Mouse (Mus musculus): ENCODE data around the gene BC051019. TPM values are rescaled to one million over a fixed set of nuclear protein-coding genes. Genes with fewer than 3 reads are reported as not detected.

The BC051019 gene
- polyA plus RNA-seq, 1 experiment from 2014 or later, result 0.20 TPM

DNA sequence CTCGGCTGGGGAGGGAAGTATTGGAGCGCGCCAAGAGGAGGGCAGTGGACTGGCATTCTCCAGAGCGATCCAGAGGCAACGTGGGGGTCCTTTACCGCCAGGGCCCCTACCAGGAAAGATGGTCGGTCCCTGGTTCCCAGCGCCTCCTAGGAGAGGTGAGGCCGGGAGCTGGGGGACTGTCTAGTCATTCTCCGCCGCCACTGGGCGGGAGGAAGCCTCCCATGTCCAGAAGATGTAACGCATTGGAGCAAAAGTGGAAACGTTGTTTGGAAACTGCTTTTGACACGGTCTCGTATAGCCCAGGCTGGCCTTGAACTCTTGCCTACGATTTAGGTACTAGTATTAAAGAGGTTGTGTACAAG, 19.7 kb downstream of the BC051019 start:
- peak overlapping the region; percentile 85 for H3K9ac ChIP-seq (ENCODE audit: low read length)
- ATAC-seq (ENCODE audit: insufficient number of reproducible peaks, low FRiP score, low TSS enrichment, low read depth) (no peak), DNase-seq (ENCODE audit: low spot score) (no peak)
- no peaks in the 10 kb centered on the region for H3K9me3 ChIP-seq (ENCODE audit: control insufficient read depth, low read length)
- H3K4me2 ChIP-seq (ENCODE audit: low read depth, severe bottlenecking), result peak overlapping the region; percentile 79
- H3K4me1 ChIP-seq (ENCODE audit: control insufficient read depth, insufficient read depth, low read length), result no peaks in the 10 kb centered on the region
- H3K4me3 ChIP-seq (ENCODE audit: low read depth, low read length), result peak overlapping the region; percentile 68
- no peaks in the 10 kb centered on the region for H3K36me3 ChIP-seq (ENCODE audit: control insufficient read depth, insufficient read depth, low read length)
- peak overlapping the region; percentile 77 for H3K27ac ChIP-seq (replicated peaks; ENCODE audit: low read depth, low read length)
- 2% methylated on average over 15 of the region's 17 CpGs for WGBS
- no peaks in the 10 kb centered on the region for H3K27me3 ChIP-seq (ENCODE audit: control insufficient read depth, insufficient read depth, low read length)

DNA sequence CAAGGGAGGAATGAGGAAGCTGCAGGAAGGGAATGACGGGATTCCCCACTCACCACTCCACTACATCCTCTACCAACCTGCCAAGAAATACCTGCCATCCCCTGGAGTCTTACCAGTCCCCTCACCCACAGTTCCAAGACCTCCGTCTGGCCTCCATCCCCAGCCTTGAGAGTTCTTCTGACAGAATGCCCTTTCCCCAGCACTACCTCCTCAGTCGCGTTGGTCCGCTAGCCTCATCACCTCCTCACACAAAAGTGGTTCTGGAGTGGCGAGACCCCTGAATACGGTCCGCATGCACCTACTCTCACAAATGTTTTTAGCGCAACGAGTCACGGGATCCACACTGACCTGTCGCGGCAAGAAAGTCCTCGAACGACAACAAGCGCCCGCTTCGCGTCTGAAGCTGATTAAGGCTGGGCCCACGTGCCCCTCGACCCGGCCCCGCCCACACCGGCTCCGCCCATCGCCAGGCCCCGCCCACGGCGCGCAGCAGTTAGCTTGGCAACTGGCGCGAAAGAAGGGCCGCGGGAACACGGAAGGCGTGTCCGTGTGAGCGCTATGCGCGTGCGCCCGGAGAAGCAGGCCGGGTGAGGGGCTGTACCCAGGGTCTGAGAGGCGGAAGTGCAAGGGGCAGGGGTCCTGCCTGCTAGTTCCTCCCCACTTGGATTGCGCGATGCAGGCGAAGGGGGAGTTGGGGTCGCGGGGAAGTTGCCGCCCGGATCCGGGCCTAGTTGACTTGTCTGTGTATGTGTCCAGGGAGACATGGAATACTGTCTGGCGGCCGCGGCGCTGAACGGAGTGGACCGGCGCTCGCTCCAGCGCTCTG, 20.2 kb downstream of the BC051019 start, which contains the start of the genes St5 and Akip1:
Gene St5, minus strand, starts transcription at position 416 of the 826 bp plus-strand sequence.
Gene Akip1, plus strand, starts transcription at position 501 of the 826 bp plus-strand sequence.
- under 1% methylated on average over 61 of the region's 61 CpGs for WGBS
- DNase-seq (ENCODE audit: low spot score) (peak; percentile 98), ATAC-seq (ENCODE audit: insufficient number of reproducible peaks, low FRiP score, low TSS enrichment, low read depth) (peak; percentile 99)
- Histone ChIP-seq H3K9ac (ENCODE audit: low read length) (peak within 1 kb of the TSS; percentile 85), H3K4me2 (ENCODE audit: low read depth, severe bottlenecking) (peak within 1 kb of the TSS; percentile 79), H3K27me3 (ENCODE audit: control insufficient read depth, insufficient read depth, low read length) (no peaks in the 10 kb centered on the region), H3K4me1 (ENCODE audit: control insufficient read depth, insufficient read depth, low read length) (no peaks in the 10 kb centered on the region), H3K4me3 (ENCODE audit: low read depth, low read length) (peak within 1 kb of the TSS; percentile 68), H3K9me3 (ENCODE audit: control insufficient read depth, low read length) (no peaks in the 10 kb centered on the region), H3K36me3 (ENCODE audit: control insufficient read depth, insufficient read depth, low read length) (no peaks in the 10 kb centered on the region), H3K27ac (replicated peaks; ENCODE audit: low read depth, low read length) (peak within 1 kb of the TSS; percentile 77)

DNA sequence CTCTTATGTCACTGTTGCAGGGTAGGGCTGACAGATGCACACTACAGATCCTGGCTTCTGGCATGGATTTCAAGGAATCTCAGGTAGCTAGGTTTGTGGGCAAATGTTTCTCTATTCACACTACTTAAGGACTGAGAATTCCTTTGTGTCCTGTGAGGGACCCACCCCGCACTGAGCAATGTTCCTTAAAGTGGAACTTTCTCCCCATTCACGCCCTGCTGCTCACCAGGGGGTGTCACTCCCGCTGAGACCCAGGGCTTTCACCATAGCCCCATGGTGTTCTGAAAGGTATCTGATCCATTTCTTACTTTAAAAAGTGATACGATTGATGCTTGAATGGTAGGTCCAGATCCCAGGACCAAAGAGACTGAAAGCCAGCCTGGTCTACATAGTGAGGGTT, 20.9 kb downstream of the BC051019 start:
- Histone ChIP-seq H3K27ac (replicated peaks; ENCODE audit: low read depth, low read length) (no peak overlapping the region), H3K27me3 (ENCODE audit: control insufficient read depth, insufficient read depth, low read length) (no peaks in the 10 kb centered on the region), H3K4me1 (ENCODE audit: control insufficient read depth, insufficient read depth, low read length) (no peaks in the 10 kb centered on the region), H3K9ac (ENCODE audit: low read length) (no peak overlapping the region), H3K9me3 (ENCODE audit: control insufficient read depth, low read length) (no peaks in the 10 kb centered on the region), H3K4me2 (ENCODE audit: low read depth, severe bottlenecking) (no peak overlapping the region), H3K4me3 (ENCODE audit: low read depth, low read length) (no peak overlapping the region), H3K36me3 (ENCODE audit: control insufficient read depth, insufficient read depth, low read length) (no peaks in the 10 kb centered on the region)
- 37% methylated on average over 4 of the region's 4 CpGs for WGBS
- DNase-seq (ENCODE audit: low spot score) (no peak), ATAC-seq (ENCODE audit: insufficient number of reproducible peaks, low FRiP score, low TSS enrichment, low read depth) (no peak)

DNA sequence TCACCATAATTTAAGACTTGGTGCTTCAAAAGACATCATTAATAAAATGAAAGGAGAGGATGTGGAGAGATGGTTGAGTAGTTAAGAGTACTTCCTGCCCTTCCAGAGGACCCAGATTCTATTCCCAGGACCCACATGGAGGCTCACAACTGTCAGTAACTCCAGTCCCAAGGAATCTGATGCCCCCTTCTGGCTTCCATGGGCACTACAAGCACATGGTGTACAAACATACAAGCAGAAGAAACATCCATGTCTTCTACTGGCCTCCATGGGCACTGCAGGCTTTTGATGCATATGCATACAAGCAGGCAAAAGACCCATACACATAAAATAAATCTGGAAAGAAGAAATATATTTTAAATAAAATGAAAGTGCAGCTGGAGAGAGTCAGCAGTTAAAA, 23.4 kb downstream of the BC051019 start:
- H3K9ac ChIP-seq (ENCODE audit: low read length), result no peak overlapping the region
- H3K4me2 ChIP-seq (ENCODE audit: low read depth, severe bottlenecking), result no peak overlapping the region
- no peak for DNase-seq (ENCODE audit: low spot score)
- no peak overlapping the region for H3K27ac ChIP-seq (replicated peaks; ENCODE audit: low read depth, low read length)
- H3K36me3 ChIP-seq (ENCODE audit: control insufficient read depth, insufficient read depth, low read length), result no peaks in the 10 kb centered on the region
- ATAC-seq (ENCODE audit: insufficient number of reproducible peaks, low FRiP score, low TSS enrichment, low read depth), result no peak
- H3K4me1 ChIP-seq (ENCODE audit: control insufficient read depth, insufficient read depth, low read length), result no peaks in the 10 kb centered on the region
- H3K4me3 ChIP-seq (ENCODE audit: low read depth, low read length), result no peak overlapping the region
- no peaks in the 10 kb centered on the region for H3K9me3 ChIP-seq (ENCODE audit: control insufficient read depth, low read length)
- H3K27me3 ChIP-seq (ENCODE audit: control insufficient read depth, insufficient read depth, low read length), result no peaks in the 10 kb centered on the region

DNA sequence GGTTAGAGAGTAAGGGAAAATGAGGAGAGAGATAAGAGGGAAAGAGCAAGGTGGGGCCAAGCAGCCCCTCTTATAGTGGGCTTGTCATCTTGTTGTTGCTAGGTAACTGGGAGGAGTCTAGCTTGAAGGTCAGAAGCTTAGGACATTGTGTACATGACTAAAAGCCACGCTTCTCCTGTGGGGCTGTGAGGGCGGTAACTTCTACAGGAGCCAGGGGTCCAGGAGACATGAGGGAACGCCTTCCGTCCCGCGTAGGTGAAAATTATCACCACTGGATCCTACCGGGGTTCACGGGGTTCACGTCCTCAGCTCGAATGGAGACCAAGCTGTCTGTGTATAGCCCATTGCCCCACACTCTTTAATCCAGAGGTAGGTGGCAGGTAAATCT, 28.3 kb downstream of the BC051019 start:
- H3K36me3 ChIP-seq (ENCODE audit: control insufficient read depth, insufficient read depth, low read length), result no peaks in the 10 kb centered on the region
- H3K9me3 ChIP-seq (ENCODE audit: control insufficient read depth, low read length), result no peaks in the 10 kb centered on the region
- no peak overlapping the region for H3K27ac ChIP-seq (replicated peaks; ENCODE audit: low read depth, low read length)
- ATAC-seq (ENCODE audit: insufficient number of reproducible peaks, low FRiP score, low TSS enrichment, low read depth), result no peak
- H3K27me3 ChIP-seq (ENCODE audit: control insufficient read depth, insufficient read depth, low read length), result no peaks in the 10 kb centered on the region
- 92% methylated on average over 10 of the region's 10 CpGs for WGBS
- no peak overlapping the region for H3K4me2 ChIP-seq (ENCODE audit: low read depth, severe bottlenecking)
- no peak overlapping the region for H3K4me3 ChIP-seq (ENCODE audit: low read depth, low read length)
- no peak for DNase-seq (ENCODE audit: low spot score)
- H3K4me1 ChIP-seq (ENCODE audit: control insufficient read depth, insufficient read depth, low read length), result no peaks in the 10 kb centered on the region
- H3K9ac ChIP-seq (ENCODE audit: low read length), result no peak overlapping the region

DNA sequence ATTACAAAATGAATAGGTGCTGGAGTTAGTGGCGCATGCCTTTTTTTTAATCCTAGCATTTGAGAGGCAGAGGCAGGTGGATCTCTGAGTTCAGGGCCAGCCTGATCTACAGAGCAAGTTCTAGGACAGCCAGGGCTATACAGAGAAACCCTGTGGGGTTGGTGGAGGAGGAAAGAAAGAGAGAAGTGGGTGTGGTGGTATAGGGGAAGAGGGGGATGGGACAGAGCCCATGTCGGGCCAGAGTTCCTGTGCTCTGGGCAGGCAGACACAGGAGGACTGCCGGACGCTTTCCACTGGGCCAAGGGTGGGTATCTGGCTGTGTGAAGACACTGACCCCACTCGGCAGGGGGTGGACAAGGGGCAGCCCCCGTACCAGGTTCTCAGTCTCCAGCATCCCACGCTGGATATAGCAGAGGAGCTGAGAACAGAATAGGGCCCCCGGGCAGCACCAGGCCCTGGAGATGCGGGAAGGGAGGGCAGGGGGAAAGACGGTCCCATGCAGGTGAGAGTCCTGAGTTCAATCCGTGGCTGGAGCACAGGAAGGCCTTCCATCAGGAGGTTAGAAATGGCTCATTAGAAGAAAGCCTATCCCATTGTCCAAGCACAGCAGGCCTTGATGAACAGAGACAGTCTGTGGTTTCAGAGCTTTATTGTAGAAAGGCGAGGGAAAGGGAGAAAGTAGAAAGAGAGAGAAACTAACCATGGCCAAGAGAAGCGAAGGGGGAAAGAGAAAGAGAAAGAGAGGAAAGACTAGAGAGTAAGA, 28.9 kb downstream of the BC051019 start:
- H3K4me3 ChIP-seq (ENCODE audit: low read depth, low read length), result no peak overlapping the region
- no peaks in the 10 kb centered on the region for H3K4me1 ChIP-seq (ENCODE audit: control insufficient read depth, insufficient read depth, low read length)
- no peaks in the 10 kb centered on the region for H3K36me3 ChIP-seq (ENCODE audit: control insufficient read depth, insufficient read depth, low read length)
- no peak for ATAC-seq (ENCODE audit: insufficient number of reproducible peaks, low FRiP score, low TSS enrichment, low read depth)
- H3K9me3 ChIP-seq (ENCODE audit: control insufficient read depth, low read length), result no peaks in the 10 kb centered on the region
- no peak overlapping the region for H3K4me2 ChIP-seq (ENCODE audit: low read depth, severe bottlenecking)
- no peak overlapping the region for H3K9ac ChIP-seq (ENCODE audit: low read length)
- no peak for DNase-seq (ENCODE audit: low spot score)
- 88% methylated on average over 13 of the region's 13 CpGs for WGBS
- no peak overlapping the region for H3K27ac ChIP-seq (replicated peaks; ENCODE audit: low read depth, low read length)
- no peaks in the 10 kb centered on the region for H3K27me3 ChIP-seq (ENCODE audit: control insufficient read depth, insufficient read depth, low read length)

DNA sequence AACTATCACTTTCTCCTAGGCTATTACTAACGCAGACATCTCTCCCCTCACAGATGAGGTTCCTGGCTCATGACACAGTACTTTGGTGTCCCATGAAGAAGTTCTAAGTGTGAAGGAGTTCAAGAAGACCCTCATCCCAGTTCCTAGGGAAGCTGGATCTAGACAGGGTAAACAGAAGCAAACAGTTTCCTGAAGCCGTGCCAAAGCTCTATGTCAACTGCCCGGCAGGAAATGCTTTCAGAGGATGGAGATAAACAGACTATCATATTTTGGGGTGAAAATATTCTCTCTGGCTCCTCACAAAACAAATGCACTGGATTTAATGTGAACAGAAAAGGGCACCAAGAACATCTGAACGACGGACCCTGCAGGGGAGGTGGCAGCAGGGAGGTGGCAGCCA, 32.7 kb downstream of the BC051019 start:
- ATAC-seq (ENCODE audit: insufficient number of reproducible peaks, low FRiP score, low TSS enrichment, low read depth) (no peak), DNase-seq (ENCODE audit: low spot score) (no peak)
- H3K4me2 ChIP-seq (ENCODE audit: low read depth, severe bottlenecking), result no peak overlapping the region
- H3K9me3 ChIP-seq (ENCODE audit: control insufficient read depth, low read length), result no peaks in the 10 kb centered on the region
- no peaks in the 10 kb centered on the region for H3K36me3 ChIP-seq (ENCODE audit: control insufficient read depth, insufficient read depth, low read length)
- 91% methylated on average over 5 of the region's 5 CpGs for WGBS
- H3K4me3 ChIP-seq (ENCODE audit: low read depth, low read length), result no peak overlapping the region
- no peak overlapping the region for H3K27ac ChIP-seq (replicated peaks; ENCODE audit: low read depth, low read length)
- no peaks in the 10 kb centered on the region for H3K4me1 ChIP-seq (ENCODE audit: control insufficient read depth, insufficient read depth, low read length)
- no peaks in the 10 kb centered on the region for H3K27me3 ChIP-seq (ENCODE audit: control insufficient read depth, insufficient read depth, low read length)
- no peak overlapping the region for H3K9ac ChIP-seq (ENCODE audit: low read length)

DNA sequence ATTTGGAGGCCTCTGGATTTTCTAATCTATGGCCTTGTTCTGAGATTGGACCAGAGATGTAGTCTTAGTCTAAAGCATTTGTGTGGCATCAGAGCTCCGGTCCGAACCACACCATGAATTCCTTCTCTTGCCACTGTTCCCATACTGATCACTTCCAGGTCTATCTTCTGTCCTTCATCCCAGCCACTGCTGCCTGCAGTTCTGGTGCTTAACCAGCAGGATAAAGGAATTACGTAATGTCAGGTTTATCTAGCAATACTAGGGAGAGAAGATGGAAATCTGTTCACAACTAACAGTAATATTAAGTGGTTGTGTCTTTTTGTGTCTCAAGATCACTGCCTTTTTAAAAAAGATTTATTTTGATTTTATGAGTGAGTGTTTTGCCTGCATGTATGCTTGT, 33.5 kb downstream of the BC051019 start:
- no peaks in the 10 kb centered on the region for H3K27me3 ChIP-seq (ENCODE audit: control insufficient read depth, insufficient read depth, low read length)
- no peak overlapping the region for H3K9ac ChIP-seq (ENCODE audit: low read length)
- DNase-seq (ENCODE audit: low spot score) (no peak), ATAC-seq (ENCODE audit: insufficient number of reproducible peaks, low FRiP score, low TSS enrichment, low read depth) (no peak)
- WGBS, result 89% methylated on average over 3 of the region's 3 CpGs
- H3K27ac ChIP-seq (replicated peaks; ENCODE audit: low read depth, low read length), result no peak overlapping the region
- no peaks in the 10 kb centered on the region for H3K9me3 ChIP-seq (ENCODE audit: control insufficient read depth, low read length)
- no peak overlapping the region for H3K4me2 ChIP-seq (ENCODE audit: low read depth, severe bottlenecking)
- H3K4me3 ChIP-seq (ENCODE audit: low read depth, low read length), result no peak overlapping the region
- no peaks in the 10 kb centered on the region for H3K4me1 ChIP-seq (ENCODE audit: control insufficient read depth, insufficient read depth, low read length)
- H3K36me3 ChIP-seq (ENCODE audit: control insufficient read depth, insufficient read depth, low read length), result no peaks in the 10 kb centered on the region

All from limb, embryonic 11.5 days (tissue).